Mouse (Mus musculus) monocyte, adult 5-6 weeks (primary cell): ENCODE data around the gene Chrdl2. TPM values are rescaled to one million over a fixed set of nuclear protein-coding genes. Genes with fewer than 3 reads are reported as not detected.

ENCODE experiments used
- total RNA-seq: library from RNA; stranded (forward); fragments of 200-1000, 200-491, 200-594 nt; gene quantifications from 3 replicates; pipeline ENCODE4 v1.2.3, GENCODE M21; 2017

Gene Chrdl2
- total RNA-seq, 1 experiment from 2014 or later: not detected

Other genes starting within 250 kb of the Chrdl2 start
- not detected in 3 replicates for gene Olfr521, start 242.7 kb upstream of the Chrdl2 start, total RNA-seq
- 0.75 to 1.2 TPM in 2 of 3 replicates, not detected in the other for gene Neu3, start 177.8 kb upstream of the Chrdl2 start, total RNA-seq
- 0.21 to 0.86 TPM in 2 of 3 replicates, not detected in the other for gene Xrra1, start 147.1 kb upstream of the Chrdl2 start, total RNA-seq
- gene Spcs2, start 142.7 kb upstream of the Chrdl2 start, total RNA-seq: 121 to 148 TPM (median 139 TPM) in 3 replicates
- gene Rnf169, start 25.7 kb upstream of the Chrdl2 start, total RNA-seq: 19.5 to 62.6 TPM (median 41.4 TPM) in 3 replicates
- gene Pold3, start 115.4 kb downstream of the Chrdl2 start, total RNA-seq: 56.5 to 79.7 TPM (median 70.0 TPM) in 3 replicates
- gene Lipt2, start 153.1 kb downstream of the Chrdl2 start, total RNA-seq: 1.9 to 4.9 TPM in 2 of 3 replicates, not detected in the other
- gene Kcne3, start 170.3 kb downstream of the Chrdl2 start, total RNA-seq: 0.43 to 1.1 TPM (median 0.87 TPM) in 3 replicates
- gene Pgm2l1, start 221.2 kb downstream of the Chrdl2 start, total RNA-seq: 6.1 to 23.8 TPM (median 10.6 TPM) in 3 replicates